ENCODE assay signal across 9 mouse cellular contexts in the genomic region with DNA sequence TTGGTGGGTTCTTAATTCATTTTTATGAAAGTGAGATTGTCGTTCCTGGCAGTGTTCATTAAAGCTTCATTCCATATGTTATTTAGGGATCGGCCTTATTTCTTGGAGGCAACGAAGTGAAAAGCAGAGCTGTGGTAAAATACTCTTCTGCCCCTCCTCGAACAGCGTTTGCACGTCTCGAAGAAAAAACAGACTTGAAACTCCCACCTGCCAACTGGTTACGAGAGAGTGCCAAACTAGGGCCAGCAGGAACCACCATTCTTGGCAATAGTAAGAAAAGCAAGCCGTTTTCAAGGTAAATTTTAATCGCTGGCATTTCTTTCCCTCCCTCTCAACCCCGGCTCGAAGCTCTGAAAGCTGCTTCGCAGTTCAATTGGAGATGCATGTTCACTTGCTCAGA. TPM values are rescaled to one million over a fixed set of nuclear protein-coding genes. Genes with fewer than 3 reads are reported as not detected.
DNase-seq lines count a peak whose midpoint lies in the region; ATAC-seq and TF ChIP-seq lines count a peak whose summit lies in the region.
"Had no signal": no experiment of that assay in that cellular context is flagged by ENCODE, and none has a peak within 500 bp of the region (broad histone marks: within the 10 kb centered on the region; RNA-seq: fewer than 3 reads in every experiment).

No protein-coding gene starts in this region.

- no peak overlapping the region for H3K27ac ChIP-seq in heart, embryonic 15.5 days
- no peak overlapping the region for H3K27ac ChIP-seq in cortical plate, adult 2 months (ENCODE audit: insufficient read depth, low read length)
- H3K27ac ChIP-seq in hindbrain, postnatal 0 days = no peak overlapping the region
- H3K27ac ChIP-seq in liver, embryonic 16.5 days (ENCODE audit: low read length) = no peak overlapping the region

- WGBS in heart, embryonic 15.5 days = 90% methylated on average over 13 of the region's 13 CpGs
- 87% methylated on average over 13 of the region's 13 CpGs for WGBS in hindbrain, postnatal 0 days
- WGBS in liver, embryonic 16.5 days (ENCODE audit: insufficient replicate concordance) = 87% methylated on average over 13 of the region's 13 CpGs

- TF ChIP-seq POLR2A in cortical plate, adult 2 months (IDR thresholded peaks at IDR 0.05; ENCODE audit: extremely low read depth, insufficient read depth, low read length) = no peak

- H3K9ac ChIP-seq in heart, embryonic 15.5 days = no peak overlapping the region
- peak overlapping the region; percentile 78; the same call in 1 of the 2 replicates for H3K9ac ChIP-seq in hindbrain, postnatal 0 days (replicated peaks; ENCODE audit: low read length)
- peak overlapping the region; percentile 92 for H3K9ac ChIP-seq in liver, embryonic 16.5 days (ENCODE audit: low read depth, low read length)

- ATAC-seq in heart, embryonic 15.5 days (replicated peaks; ENCODE audit: insufficient number of reproducible peaks, insufficient read depth, low FRiP score, low read depth) = no peak
- no peak for ATAC-seq in hindbrain, postnatal 0 days
- ATAC-seq in liver, embryonic 16.5 days (ENCODE audit: low read depth) = no peak

- intact Hi-C loops in gastrocnemius, postnatal 36 days (cut with DNase I) = loop anchor here (10.0 kb wide), 1 partner anchor 604 kb away; no protein-coding TSS in a partner anchor

- DNase-seq in heart, adult 11 months = no peak
- DNase-seq in hindbrain, postnatal 0 days (ENCODE audit: low spot score) = no peak
- DNase-seq in spleen, postnatal 36 days (ENCODE audit: low spot score in 2 of 2) = no peak
- DNase-seq in gastrocnemius, postnatal 36 days = no peak
- no peak for DNase-seq in kidney, postnatal 4 days

- H3K4me2 ChIP-seq in heart, embryonic 15.5 days = peak overlapping the region; percentile 90
- peak overlapping the region; percentile 87 for H3K4me2 ChIP-seq in hindbrain, postnatal 0 days (ENCODE audit: low read depth, low read length)
- peak overlapping the region; percentile 99 for H3K4me2 ChIP-seq in liver, embryonic 16.5 days (ENCODE audit: low read depth, low read length)

- peaks cover 11% of the 10 kb centered on the region for H3K4me1 ChIP-seq in heart, embryonic 15.5 days (replicated peaks)
- peaks cover 2% of the 10 kb centered on the region; the same call in 1 of the 2 replicates for H3K4me1 ChIP-seq in cortical plate, adult 2 months (ENCODE audit: control insufficient read depth, insufficient read depth, low read length)
- peaks cover 7% of the 10 kb centered on the region; the same call in 1 of the 2 replicates for H3K4me1 ChIP-seq in hindbrain, postnatal 0 days (ENCODE audit: insufficient read depth, low read length)
- H3K4me1 ChIP-seq in liver, embryonic 16.5 days (ENCODE audit: control insufficient read depth, low read depth, low read length) = peaks cover 12% of the 10 kb centered on the region

- H3K27me3 ChIP-seq in heart, embryonic 15.5 days = no peaks in the 10 kb centered on the region
- H3K27me3 ChIP-seq in hindbrain, postnatal 0 days (ENCODE audit: insufficient read depth, low read length) = no peaks in the 10 kb centered on the region
- no peaks in the 10 kb centered on the region for H3K27me3 ChIP-seq in liver, embryonic 16.5 days (ENCODE audit: control insufficient read depth, insufficient read depth, low read depth, low read length)
- H3K27me3 ChIP-seq: Patski had no signal

- no peak for TF ChIP-seq CTCF in cortical plate, adult 2 months (IDR thresholded peaks at IDR 0.05; ENCODE audit: extremely low read depth, insufficient read depth, low read length)
- TF ChIP-seq CTCF in hindbrain, postnatal 0 days (IDR thresholded peaks at IDR 0.05; ENCODE audit: low read depth) = no peak

- H3K36me3 ChIP-seq in heart, embryonic 15.5 days = peaks cover 40% of the 10 kb centered on the region
- peaks cover 25% of the 10 kb centered on the region for H3K36me3 ChIP-seq in hindbrain, postnatal 0 days (ENCODE audit: insufficient read depth, low read length)
- peaks cover 22% of the 10 kb centered on the region for H3K36me3 ChIP-seq in liver, embryonic 16.5 days (ENCODE audit: control insufficient read depth, insufficient read depth)

- peak overlapping the region; percentile 82 for H3K4me3 ChIP-seq in heart, embryonic 15.5 days
- peak overlapping the region; percentile 79 for H3K4me3 ChIP-seq in cortical plate, adult 2 months (ENCODE audit: insufficient read depth, low read length)
- peak overlapping the region; percentile 78 for H3K4me3 ChIP-seq in hindbrain, postnatal 0 days (ENCODE audit: low read length)
- H3K4me3 ChIP-seq in liver, embryonic 16.5 days (ENCODE audit: low read depth, low read length) = peak overlapping the region; percentile 83

- no peaks in the 10 kb centered on the region for H3K9me3 ChIP-seq in heart, embryonic 15.5 days (replicated peaks)
- no peaks in the 10 kb centered on the region for H3K9me3 ChIP-seq in hindbrain, postnatal 0 days (ENCODE audit: low read length)
- no peaks in the 10 kb centered on the region for H3K9me3 ChIP-seq in liver, embryonic 16.5 days (replicated peaks; ENCODE audit: control insufficient read depth, low read length)

RNA-seq across cellular contexts. Expression of gene Edrf1, which starts 1.5 kb away (rescaled TPM):
- 10.9 and 12.8 TPM in 2 replicates for polyA plus RNA-seq in heart, embryonic 15.5 days (2015; fragmentation: Nextera tagmentation; extraction: Ambion mirVana)
- 20.2 and 22.2 TPM in 2 replicates for polyA plus RNA-seq in cortical plate, adult 2 months (2012; rRNA removed)
- total RNA-seq in hindbrain, postnatal 0 days (2014; rRNA removed) = 13.5 and 20.5 TPM in 2 replicates
- 8.6 and 8.7 TPM in 2 replicates for polyA plus RNA-seq in hindbrain, postnatal 0 days (2015; fragmentation: Nextera tagmentation; extraction: Ambion mirVana)
- polyA plus RNA-seq in liver, embryonic 16.5 days (2015; fragmentation: Nextera tagmentation; extraction: Ambion mirVana) = 9.3 and 9.7 TPM in 2 replicates
- 1 to 10 TPM; 7.0 to 8.1 TPM for total RNA-seq in gastrocnemius, postnatal 36 days (2021)

RNA-seq across cellular contexts. Expression of gene Tex36, which starts 36.9 kb away (rescaled TPM):
- not detected in 2 replicates for polyA plus RNA-seq in heart, embryonic 15.5 days (2015; fragmentation: Nextera tagmentation; extraction: Ambion mirVana)
- not detected in 2 replicates for polyA plus RNA-seq in cortical plate, adult 2 months (2012; rRNA removed)
- not detected in 2 replicates for total RNA-seq in hindbrain, postnatal 0 days (2014; rRNA removed)
- polyA plus RNA-seq in hindbrain, postnatal 0 days (2015; fragmentation: Nextera tagmentation; extraction: Ambion mirVana) = 0.25 TPM in 1 of 2 replicates, not detected in the other
- polyA plus RNA-seq in liver, embryonic 16.5 days (2015; fragmentation: Nextera tagmentation; extraction: Ambion mirVana) = not detected in 2 replicates
- not detected for total RNA-seq in gastrocnemius, postnatal 36 days (2021)
- polyA plus RNA-seq: Patski had no signal

RNA-seq across cellular contexts. Expression of gene Mmp21, which starts 41.0 kb away (rescaled TPM):
- 0.05 TPM in 1 of 2 replicates, not detected in the other for polyA plus RNA-seq in heart, embryonic 15.5 days (2015; fragmentation: Nextera tagmentation; extraction: Ambion mirVana)
- polyA plus RNA-seq in cortical plate, adult 2 months (2012; rRNA removed) = 0.15 and 0.33 TPM in 2 replicates
- 0.11 TPM in 1 of 2 replicates, not detected in the other for total RNA-seq in hindbrain, postnatal 0 days (2014; rRNA removed)
- 0.10 TPM in 1 of 2 replicates, not detected in the other for polyA plus RNA-seq in hindbrain, postnatal 0 days (2015; fragmentation: Nextera tagmentation; extraction: Ambion mirVana)
- 0.04 TPM in 1 of 2 replicates, not detected in the other for polyA plus RNA-seq in liver, embryonic 16.5 days (2015; fragmentation: Nextera tagmentation; extraction: Ambion mirVana)
- not detected for total RNA-seq in gastrocnemius, postnatal 36 days (2021)
- polyA plus RNA-seq: Patski had no signal
